ENCODE assay signal across 9 mouse cellular contexts in the genomic region with DNA sequence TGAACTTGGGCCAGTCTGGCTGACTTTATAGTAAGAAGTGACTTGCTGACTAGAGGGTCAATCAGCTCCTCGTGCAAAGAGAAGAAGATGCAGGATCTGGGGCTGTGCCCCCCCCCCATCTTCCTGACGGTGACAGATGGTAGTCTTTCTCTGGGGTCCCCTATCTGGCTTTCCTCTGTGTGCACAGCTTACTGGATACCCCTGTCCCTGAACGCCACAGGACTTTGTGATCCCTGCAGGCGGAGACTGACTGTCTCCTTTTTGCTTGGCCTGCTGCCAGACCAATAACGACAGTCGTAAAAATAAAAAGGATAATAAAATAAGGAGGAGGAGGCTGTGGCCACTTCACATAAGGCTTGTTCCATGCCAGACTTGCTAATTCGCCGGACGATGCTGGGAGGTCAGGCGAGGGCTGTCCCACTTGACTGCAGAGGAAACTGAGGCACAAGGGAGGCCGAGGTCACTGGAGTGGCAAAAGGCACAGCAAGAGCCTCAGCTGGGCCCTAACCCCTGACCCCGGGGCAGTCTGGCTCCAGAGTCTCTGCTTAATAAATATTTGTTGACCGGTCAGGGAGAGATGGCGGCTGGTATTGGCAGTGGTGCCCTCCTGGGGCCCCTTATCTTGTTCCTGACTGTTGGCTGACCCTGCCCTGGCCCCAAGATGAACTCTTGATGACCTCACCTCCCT.
A peak's percentile ranks its signal among the peaks of the same experiment; 100 is the strongest.
DNase-seq lines count a peak whose midpoint lies in the region; ATAC-seq and TF ChIP-seq lines count a peak whose summit lies in the region.
"Had no signal": no experiment of that assay in that cellular context is flagged by ENCODE, and none has a peak within 500 bp of the region (broad histone marks: within the 10 kb centered on the region; RNA-seq: fewer than 3 reads in every experiment).

No protein-coding gene starts in this region.

- H3K4me2 ChIP-seq in heart, embryonic 15.5 days = peak overlapping the region; percentile 14; the same call in 1 of the 2 replicates
- peak overlapping the region; percentile 94 for H3K4me2 ChIP-seq in forebrain, embryonic 13.5 days
- H3K4me2 ChIP-seq in neural tube, embryonic 12.5 days (replicated peaks) = peak overlapping the region; percentile 98

- TF ChIP-seq CTCF in heart, adult 2 months (IDR thresholded peaks at IDR 0.05) = no peak

- peaks cover 78% of the 10 kb centered on the region for H3K4me1 ChIP-seq in heart, embryonic 15.5 days (replicated peaks)
- peaks cover 25% of the 10 kb centered on the region for H3K4me1 ChIP-seq in heart, adult 2 months (ENCODE audit: control insufficient read depth, insufficient read depth, low read length)
- H3K4me1 ChIP-seq in forebrain, embryonic 13.5 days = peaks cover 81% of the 10 kb centered on the region
- H3K4me1 ChIP-seq in neural tube, embryonic 12.5 days = peaks cover 76% of the 10 kb centered on the region

- DNase-seq in heart, adult 2 months = no peak
- peak; percentile 60 to 76 for DNase-seq in kidney, postnatal 36 days
- no peak for DNase-seq in left cerebral cortex, adult 9 months (ENCODE audit: low spot score in 2 of 2)

- 29% methylated on average over 14 of the region's 14 CpGs for WGBS in heart, embryonic 15.5 days
- WGBS in heart, adult 2 months = 29% methylated on average over 14 of the region's 14 CpGs
- WGBS in forebrain, embryonic 13.5 days = 45% methylated on average over 14 of the region's 14 CpGs
- WGBS in neural tube, embryonic 12.5 days = 12% methylated on average over 14 of the region's 14 CpGs

- H3K9me3 ChIP-seq in heart, embryonic 15.5 days (replicated peaks) = no peaks in the 10 kb centered on the region
- H3K9me3 ChIP-seq in forebrain, embryonic 13.5 days (replicated peaks) = no peaks in the 10 kb centered on the region
- no peaks in the 10 kb centered on the region for H3K9me3 ChIP-seq in neural tube, embryonic 12.5 days

- H3K79me2 ChIP-seq in heart, adult 2 months (replicated peaks; ENCODE audit: control insufficient read depth, insufficient read depth, low read length) = 0 out of 2 replicates have a peak, but pooled peaks cover 1% of the 10 kb centered on the region

- intact Hi-C loops in heart, adult 2 months (cut with DNase I) = no loop called here

- no peak for ATAC-seq in heart, embryonic 15.5 days (replicated peaks; ENCODE audit: insufficient number of reproducible peaks, insufficient read depth, low FRiP score, low read depth)
- no peak for ATAC-seq in forebrain, embryonic 13.5 days
- ATAC-seq in neural tube, embryonic 12.5 days (ENCODE audit: low FRiP score, low read depth) = no peak
- no peak for ATAC-seq in CD4-positive, CD25-positive, alpha-beta regulatory T cell, adult 4 months
- ATAC-seq in frontal cortex, adult (ENCODE audit: low TSS enrichment) = no peak
- ATAC-seq: Patski had no signal

- H3K9ac ChIP-seq in heart, embryonic 15.5 days = no peak overlapping the region
- no peak overlapping the region for H3K9ac ChIP-seq in heart, adult 2 months (ENCODE audit: low read depth, low read length)
- peak overlapping the region; percentile 41 for H3K9ac ChIP-seq in forebrain, embryonic 13.5 days
- peak overlapping the region; percentile 98 for H3K9ac ChIP-seq in neural tube, embryonic 12.5 days

- no peak for TF ChIP-seq POLR2A in heart, adult 2 months (IDR thresholded peaks at IDR 0.05; ENCODE audit: insufficient read depth, low read depth, low read length)

- TF ChIP-seq EP300 in heart, adult 2 months (IDR thresholded peaks at IDR 0.05; ENCODE audit: insufficient read depth, low read depth, low read length) = no peak

- no peak overlapping the region for H3K27ac ChIP-seq in heart, embryonic 15.5 days
- no peak overlapping the region for H3K27ac ChIP-seq in heart, adult 2 months
- no peak overlapping the region; the same call in 1 of the 2 replicates for H3K27ac ChIP-seq in forebrain, embryonic 13.5 days
- H3K27ac ChIP-seq in neural tube, embryonic 12.5 days = peak overlapping the region; percentile 32; the same call in 1 of the 2 replicates

- no peaks in the 10 kb centered on the region for H3K36me3 ChIP-seq in heart, embryonic 15.5 days
- H3K36me3 ChIP-seq in heart, adult 2 months (ENCODE audit: control insufficient read depth, insufficient read depth, low read length) = no peaks in the 10 kb centered on the region
- no peaks in the 10 kb centered on the region for H3K36me3 ChIP-seq in forebrain, embryonic 13.5 days (ENCODE audit: poor library complexity, severe bottlenecking)
- no peaks in the 10 kb centered on the region for H3K36me3 ChIP-seq in neural tube, embryonic 12.5 days

- no peaks in the 10 kb centered on the region for H3K27me3 ChIP-seq in heart, embryonic 15.5 days
- H3K27me3 ChIP-seq in heart, adult 2 months (ENCODE audit: control insufficient read depth, insufficient read depth, low read length) = no peaks in the 10 kb centered on the region
- no peaks in the 10 kb centered on the region for H3K27me3 ChIP-seq in forebrain, embryonic 13.5 days
- no peaks in the 10 kb centered on the region for H3K27me3 ChIP-seq in neural tube, embryonic 12.5 days (replicated peaks)
- H3K27me3 ChIP-seq: Patski had no signal

- no peak overlapping the region for H3K4me3 ChIP-seq in heart, embryonic 15.5 days
- no peak overlapping the region for H3K4me3 ChIP-seq in heart, adult 2 months
- H3K4me3 ChIP-seq in forebrain, embryonic 13.5 days = peak overlapping the region; percentile 95
- H3K4me3 ChIP-seq in neural tube, embryonic 12.5 days = peak overlapping the region; percentile 98

Comparison
In these comparisons a context has a peak if more than half of its experiments do, and no peak if none do; other contexts are left out.
1. H3K4me2 ChIP-seq: peak in every context shown above with its lines; median percentile 98 in neural tube, embryonic 12.5 days; 94 in forebrain, embryonic 13.5 days; 14 in heart, embryonic 15.5 days.
2. H3K4me3 ChIP-seq: peak in forebrain, embryonic 13.5 days (single experiment) and neural tube, embryonic 12.5 days (single experiment); none in heart, embryonic 15.5 days (single experiment) and heart, adult 2 months (single experiment).
3. H3K9ac ChIP-seq: peak in forebrain, embryonic 13.5 days (single experiment) and neural tube, embryonic 12.5 days (single experiment); none in heart, embryonic 15.5 days (single experiment) and heart, adult 2 months (single experiment).
4. DNase-seq: peak in kidney, postnatal 36 days (2 of 2); none in heart, adult 2 months (0 of 2) and left cerebral cortex, adult 9 months (0 of 2).